Mouse (Mus musculus) megakaryocyte, adult 5-6 weeks (primary cell): ENCODE measurements around the gene Gas2l2. TPM values are rescaled to one million over a fixed set of nuclear protein-coding genes. Genes with fewer than 3 reads are reported as not detected.

Source experiments
- ATAC-seq: 2 replicates; pipeline ENCODE4 v1.8.0; 2016; ENCODE audit warnings: mild to moderate bottlenecking, inconsistent platforms; ENCODE audit not compliant: poor library complexity, severe bottlenecking
- total RNA-seq, 2 experiments: library from RNA; stranded (forward) in 1 of 2; stranded (reverse) in 1 of 2; fragments of 153-499, 151-499 nt in 1 of 2; fragments of 221-1000, 200-1000 nt in 1 of 2; gene quantifications; 2 replicates each; pipeline versions ENCODE4 v1.2.3 to v1.2.4; 2015 to 2017

The Gas2l2 gene
- total RNA-seq (2015) = not detected in 2 replicates
- not detected in 2 replicates for total RNA-seq (2017)

DNA sequence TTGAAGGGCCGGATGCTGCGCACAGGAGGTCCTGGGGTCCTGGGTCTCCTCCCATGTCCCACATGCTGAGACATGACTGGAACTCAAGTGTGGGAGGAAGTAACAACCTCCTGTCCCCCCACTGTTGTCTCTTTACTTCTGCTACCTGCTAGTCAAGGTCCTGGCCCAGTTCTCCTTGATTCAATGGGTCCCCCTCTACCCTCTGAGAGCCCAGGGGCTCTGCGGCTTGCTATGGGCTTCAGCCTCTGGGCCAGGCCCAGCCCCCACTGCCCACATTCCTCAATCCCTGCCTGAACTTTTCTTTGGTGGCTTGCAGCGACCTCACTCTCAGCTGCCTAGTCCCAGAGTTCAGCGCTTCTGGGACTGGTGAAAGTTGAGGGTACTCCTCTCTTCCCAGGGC lies at the start of gene Gas2l2:
Gene Gas2l2 (minus strand): TSS at position 101 of the 400 bp plus-strand sequence.
- ATAC-seq = no peak

- ATAC-seq = peak; percentile 19; the same call in 1 of the 2 replicates
Measured at GRCm38 (mm10) chr11:83473235-83474016, 44.2 kb upstream of the Gas2l2 start.

DNA sequence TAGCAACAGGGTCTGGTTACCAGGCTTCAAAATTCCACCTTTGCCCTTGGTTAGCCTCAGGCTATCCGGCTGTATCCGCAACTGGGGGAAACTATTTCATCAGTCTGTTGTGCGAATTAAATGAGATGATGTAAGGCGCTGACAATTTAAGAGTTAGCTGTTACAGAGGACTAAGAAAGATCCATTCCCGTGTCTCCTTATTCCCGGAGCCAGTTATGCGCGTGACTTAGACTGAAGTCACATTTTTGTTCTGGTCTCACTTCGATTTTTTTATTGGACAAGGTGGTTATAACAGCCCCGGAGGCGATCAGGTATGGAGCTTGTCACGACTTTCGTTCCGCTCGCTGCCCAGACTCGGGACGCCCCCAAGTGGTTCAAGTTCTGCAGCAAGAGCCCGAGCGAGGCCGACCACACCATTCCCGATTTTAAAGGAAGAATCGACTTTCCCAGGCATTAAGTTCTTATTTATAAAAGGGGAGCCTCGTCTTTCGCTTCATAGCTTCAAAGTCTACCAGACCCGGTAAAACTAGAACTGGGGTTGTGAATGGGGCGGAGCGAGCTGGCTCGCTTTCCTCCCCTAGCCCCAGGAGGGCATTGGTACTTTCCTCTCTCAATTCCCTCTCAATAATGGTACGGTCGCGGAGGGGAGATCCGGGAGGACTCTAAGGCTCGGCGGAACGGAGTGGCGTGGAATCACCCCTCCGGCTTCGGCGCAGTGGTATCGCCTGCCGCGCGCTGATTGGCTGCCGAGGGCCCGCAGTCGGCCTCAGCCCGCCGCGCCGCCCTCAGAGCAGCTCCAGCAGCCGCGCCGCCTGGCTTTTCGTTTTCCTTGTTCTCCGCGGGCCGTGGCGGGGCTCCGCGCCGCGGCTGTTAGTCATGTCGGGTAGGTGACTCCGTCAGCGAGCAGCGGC lies 43.3 kb upstream of the Gas2l2 start, which contains the start of gene Taf15:
Gene Taf15 (plus strand): TSS at position 763 of the 911 bp plus-strand sequence.
- peak; percentile 98 for ATAC-seq

GRCm38 (mm10) chr11:83471766-83472165 lies 42.5 kb upstream of the Gas2l2 start:
- no peak for ATAC-seq

- ATAC-seq = no peak
Measured at GRCm38 (mm10) chr11:83468765-83469164, 39.5 kb upstream of the Gas2l2 start.

DNA sequence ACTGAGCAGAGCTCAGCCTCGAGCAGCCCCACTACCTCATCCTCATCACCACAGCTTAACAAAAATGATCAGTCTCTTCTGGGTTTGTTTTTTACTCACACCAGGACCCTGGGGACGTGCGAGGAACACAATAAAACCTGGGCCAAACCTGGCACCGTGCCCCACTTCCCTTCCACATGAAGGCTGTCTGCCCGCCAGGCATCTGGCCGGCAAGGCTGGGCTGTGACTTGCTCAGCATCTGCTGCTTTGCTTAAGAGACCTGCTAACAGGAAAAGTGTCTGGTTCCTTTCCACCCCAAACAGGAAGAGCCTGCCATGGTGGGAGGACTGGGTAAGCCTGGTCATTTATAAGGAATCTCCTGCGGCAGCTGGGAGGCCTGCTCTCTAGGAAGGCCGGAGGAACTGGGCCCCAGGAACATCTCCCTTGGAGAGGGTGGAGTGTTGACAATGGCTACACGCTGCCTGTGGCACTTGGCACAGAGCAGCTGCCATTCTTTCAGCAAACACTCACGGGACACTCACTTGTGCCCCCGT lies 37.9 kb upstream of the Gas2l2 start:
- no peak for ATAC-seq

GRCm38 (mm10) chr11:83465976-83466375 lies 36.7 kb upstream of the Gas2l2 start:
- no peak for ATAC-seq

DNA sequence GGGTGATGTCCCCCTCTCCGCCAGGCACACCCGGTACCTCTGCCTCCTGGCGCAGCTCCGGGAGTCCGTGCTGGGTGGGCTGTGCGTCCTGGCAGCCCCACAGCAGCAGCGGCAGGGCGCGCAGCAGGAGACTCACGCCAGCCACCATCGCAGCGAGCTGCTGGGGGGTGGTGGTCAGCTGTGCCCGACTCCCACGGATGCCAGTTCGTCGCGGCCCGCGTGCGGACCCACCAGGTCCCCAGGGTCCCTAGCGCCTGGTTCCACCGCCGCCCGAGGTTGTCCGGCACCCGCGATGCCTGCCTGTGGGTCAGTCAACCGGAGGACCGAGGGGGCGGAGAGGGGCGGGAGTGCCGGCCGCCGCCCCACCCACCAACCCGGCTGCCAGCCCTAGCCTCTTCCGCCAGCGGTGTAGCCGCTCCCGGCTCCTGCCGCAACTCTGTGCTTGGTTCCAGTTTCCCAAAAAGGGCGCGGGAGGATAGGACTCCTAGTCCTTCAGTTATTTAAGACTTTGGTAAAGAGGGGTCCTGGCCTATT lies 33.5 kb upstream of the Gas2l2 start, which contains the start of gene Mmp28:
Gene Mmp28 (minus strand): TSS at position 361 of the 534 bp plus-strand sequence.
- ATAC-seq = peak; percentile 84

- ATAC-seq = peak; percentile 39
Measured at GRCm38 (mm10) chr11:83461462-83462027, 32.3 kb upstream of the Gas2l2 start.

- ATAC-seq = no peak
Measured at GRCm38 (mm10) chr11:83457912-83458601, 28.8 kb upstream of the Gas2l2 start.

GRCm38 (mm10) chr11:83457257-83457656 lies 28.0 kb upstream of the Gas2l2 start:
- no peak for ATAC-seq

- no peak for ATAC-seq
Measured at GRCm38 (mm10) chr11:83455608-83456007, 26.4 kb upstream of the Gas2l2 start.

DNA sequence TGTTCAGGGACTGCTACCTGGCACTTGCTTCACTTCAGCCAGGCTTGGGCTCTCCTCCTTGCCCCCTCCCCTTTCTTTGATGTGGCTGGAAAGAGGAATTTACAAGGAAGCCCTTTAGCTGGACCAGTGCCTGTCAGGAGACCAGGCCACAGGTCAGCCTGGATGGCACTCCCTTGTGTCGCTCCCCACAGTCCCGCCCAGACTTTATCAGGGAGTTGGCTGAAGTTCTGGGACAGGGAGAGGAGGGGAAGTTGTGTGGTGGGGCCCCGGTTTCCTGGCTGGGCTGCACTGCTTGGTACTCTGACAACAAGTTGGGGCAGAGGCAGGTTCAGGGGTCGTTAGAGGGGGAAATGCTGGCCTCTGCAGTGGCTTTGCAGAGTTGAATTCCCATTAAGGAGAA lies 25.3 kb upstream of the Gas2l2 start:
- ATAC-seq = no peak

DNA sequence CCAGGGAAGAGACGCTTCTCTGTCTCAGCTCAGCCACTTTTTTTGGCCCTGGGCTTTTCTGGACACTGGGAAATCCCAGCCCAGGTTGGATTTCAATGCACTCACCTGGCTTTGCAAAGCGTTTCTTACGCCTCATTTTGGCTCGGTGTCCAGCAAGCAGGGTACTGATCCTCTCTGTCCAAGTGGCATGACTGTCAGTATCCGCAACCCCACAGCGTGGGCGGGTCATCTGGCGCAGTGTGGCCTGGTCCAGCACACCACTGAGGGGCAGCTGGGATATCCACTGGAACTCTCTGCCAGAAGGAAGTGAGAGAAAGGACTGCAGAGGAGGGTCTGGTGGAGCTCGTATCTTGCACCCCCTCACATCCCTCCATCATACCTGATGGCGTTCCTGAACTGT lies 22.0 kb upstream of the Gas2l2 start:
- no peak for ATAC-seq

DNA sequence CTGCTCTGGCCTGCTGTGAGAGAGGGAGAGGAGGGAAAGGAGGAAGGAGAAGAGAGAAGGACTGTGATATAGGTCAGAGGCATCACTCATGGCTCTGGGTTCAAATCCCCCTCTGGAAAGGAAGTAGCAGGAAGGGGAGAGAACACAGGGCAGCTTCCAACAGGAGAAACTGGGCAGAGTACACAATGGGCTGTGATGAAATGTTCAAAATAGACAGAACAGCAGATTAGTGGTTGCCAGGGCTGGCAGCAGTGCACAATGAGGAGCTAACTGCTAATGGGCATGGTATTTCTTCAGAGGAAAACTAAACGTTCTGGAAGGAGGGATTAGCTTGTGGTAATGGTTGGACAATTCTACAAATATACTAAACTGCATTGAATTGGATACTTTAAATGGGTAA lies 21.3 kb upstream of the Gas2l2 start:
- no peak for ATAC-seq

DNA sequence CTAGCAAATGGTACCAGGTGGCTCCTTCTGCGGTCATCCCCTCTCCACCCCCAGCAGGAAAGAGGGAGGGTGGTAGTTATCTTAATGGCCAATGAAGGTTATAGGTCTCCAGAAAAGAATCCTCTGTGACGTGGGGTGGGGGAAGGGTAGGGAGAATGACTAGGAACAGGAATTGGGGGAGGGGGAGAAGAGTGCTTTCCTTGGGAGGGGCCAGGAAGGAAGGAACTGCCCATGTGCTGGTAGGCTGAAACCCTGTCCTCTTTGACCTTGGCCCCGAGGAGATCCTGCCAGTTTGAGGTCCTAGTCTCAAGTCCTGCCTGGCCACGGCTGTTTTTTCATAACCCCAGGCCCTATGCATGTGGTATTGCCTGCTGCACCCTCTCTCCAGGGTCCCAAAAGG lies 20.0 kb upstream of the Gas2l2 start:
- no peak for ATAC-seq

DNA sequence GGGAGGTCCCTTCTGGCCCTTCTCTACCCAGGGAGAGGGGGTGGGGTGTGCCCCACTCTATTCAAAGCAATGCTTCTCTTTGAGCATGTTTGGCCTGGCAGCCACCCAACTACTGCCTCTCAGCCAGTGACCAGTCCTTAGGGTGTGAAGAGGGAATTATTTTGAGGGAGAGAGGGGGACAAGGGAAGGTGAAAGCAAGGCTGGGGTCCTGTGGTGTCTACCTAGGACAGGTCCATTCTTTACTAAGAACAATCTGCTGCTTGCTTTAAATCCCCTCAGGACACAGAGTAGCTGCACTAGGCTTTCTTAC lies 19.6 kb upstream of the Gas2l2 start:
- no peak for ATAC-seq

- ATAC-seq = no peak
Measured at GRCm38 (mm10) chr11:83448021-83448926, 19.0 kb upstream of the Gas2l2 start.

DNA sequence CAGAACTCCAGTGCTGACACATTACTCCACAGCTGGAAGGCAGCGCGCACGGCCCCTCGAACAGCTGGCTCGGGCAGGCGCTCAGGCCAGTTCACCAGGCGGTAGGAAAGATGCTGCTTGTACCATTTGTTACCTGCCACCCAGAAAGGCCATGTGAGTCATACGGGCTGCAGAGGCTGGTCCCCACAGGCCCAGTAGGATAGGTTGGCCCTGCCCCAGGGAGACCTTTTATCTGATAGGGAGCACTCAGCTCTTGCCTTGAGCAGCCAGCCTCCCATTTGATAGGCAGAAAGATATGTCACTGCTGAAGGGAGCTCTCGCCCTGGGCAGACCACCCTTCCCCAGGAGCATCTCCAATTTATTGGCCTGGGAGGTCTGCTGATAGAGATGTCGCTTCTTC lies 18.4 kb upstream of the Gas2l2 start:
- no peak for ATAC-seq
